In the genomic region with DNA sequence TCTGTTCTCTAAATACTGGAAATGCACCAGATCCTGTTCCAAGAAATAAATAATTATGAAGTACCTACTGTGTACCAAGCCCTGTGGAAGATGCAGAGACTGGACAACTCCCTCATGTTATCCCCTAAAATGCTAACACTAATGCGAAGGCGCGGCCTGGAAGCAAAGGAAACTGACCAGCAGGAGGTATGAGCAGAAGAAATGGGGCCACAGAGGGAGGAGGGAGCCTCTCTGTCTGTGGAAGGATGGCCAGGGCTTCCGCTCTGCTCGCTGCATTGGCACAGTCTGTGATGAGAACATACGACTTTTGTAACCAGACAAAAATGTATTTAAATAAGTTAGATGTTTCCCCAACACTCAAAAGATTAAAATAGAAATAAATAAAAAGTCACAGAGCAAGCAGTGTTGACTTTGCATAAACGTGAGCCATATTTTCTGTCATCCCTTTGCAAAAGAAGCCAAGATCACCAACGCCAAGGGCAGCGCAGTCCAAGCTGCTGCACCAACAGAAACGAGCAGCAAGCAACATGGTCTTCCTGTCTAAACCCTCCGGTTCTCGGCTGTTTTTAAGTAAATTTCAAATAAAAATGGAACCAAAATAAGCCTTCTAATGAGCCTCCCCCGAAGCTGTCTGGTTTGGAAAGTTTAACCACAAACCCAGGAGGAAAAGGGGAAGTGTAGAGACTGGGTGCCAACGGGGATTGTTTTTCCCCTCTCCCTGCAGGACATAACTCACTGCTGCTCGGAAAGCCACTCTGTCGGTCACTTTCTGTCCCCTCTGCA, we compare ENCODE assay signal across 10 mouse cellular contexts. TPM values are rescaled to one million over a fixed set of nuclear protein-coding genes. Genes with fewer than 3 reads are reported as not detected.
DNase-seq lines count a peak whose midpoint lies in the region; ATAC-seq and TF ChIP-seq lines count a peak whose summit lies in the region.
"Had no signal": no experiment of that assay in that cellular context is flagged by ENCODE, and none has a peak within 500 bp of the region (broad histone marks: within the 10 kb centered on the region; RNA-seq: fewer than 3 reads in every experiment).

No protein-coding gene starts in this region.

- no peak overlapping the region for H3K4me3 ChIP-seq in kidney, embryonic 14.5 days (ENCODE audit: low read length)
- no peak overlapping the region for H3K4me3 ChIP-seq in embryonic facial prominence, embryonic 11.5 days (ENCODE audit: low read depth, low read length)
- no peak overlapping the region for H3K4me3 ChIP-seq in liver, embryonic 14.5 days (ENCODE audit: insufficient read depth in 1 of 2, low read depth in 2 of 2, low read length in 2 of 2)
- H3K4me3 ChIP-seq in forebrain, embryonic 13.5 days, result no peak overlapping the region

- peak overlapping the region; percentile 53; the same call in 1 of the 2 replicates for H3K27ac ChIP-seq in kidney, embryonic 14.5 days (ENCODE audit: low read depth, low read length)
- H3K27ac ChIP-seq in embryonic facial prominence, embryonic 11.5 days (replicated peaks; ENCODE audit: low read depth, low read length), result 0 out of 2 replicates have a peak overlapping the region, but pooled peaks have one; percentile 8
- no peak overlapping the region for H3K27ac ChIP-seq in liver, embryonic 14.5 days
- no peak overlapping the region for H3K27ac ChIP-seq in forebrain, embryonic 13.5 days

- H3K9me3 ChIP-seq in kidney, embryonic 14.5 days (ENCODE audit: control insufficient read depth, low read length), result no peaks in the 10 kb centered on the region
- no peaks in the 10 kb centered on the region for H3K9me3 ChIP-seq in embryonic facial prominence, embryonic 11.5 days (replicated peaks; ENCODE audit: control insufficient read depth, low read length)
- no peaks in the 10 kb centered on the region for H3K9me3 ChIP-seq in liver, embryonic 14.5 days (ENCODE audit: control insufficient read depth, low read length)
- H3K9me3 ChIP-seq in forebrain, embryonic 13.5 days (replicated peaks), result no peaks in the 10 kb centered on the region

- H3K27me3 ChIP-seq in kidney, embryonic 14.5 days (ENCODE audit: control insufficient read depth, insufficient read depth, low read length), result no peaks in the 10 kb centered on the region; the same call in 1 of the 2 replicates
- H3K27me3 ChIP-seq in embryonic facial prominence, embryonic 11.5 days (ENCODE audit: control insufficient read depth, insufficient read depth, low read length), result no peaks in the 10 kb centered on the region
- H3K27me3 ChIP-seq in liver, embryonic 14.5 days (ENCODE audit: control insufficient read depth, insufficient read depth, low read length), result no peaks in the 10 kb centered on the region
- no peaks in the 10 kb centered on the region for H3K27me3 ChIP-seq in forebrain, embryonic 13.5 days
- H3K27me3 ChIP-seq: Patski had no signal

- DNase-seq in kidney, adult 18-20 months, result no peak
- peak; percentile 46 for DNase-seq in MEL-GATA-1-ER (ENCODE audit: extremely low read depth, low read depth)
- no peak for DNase-seq in embryonic facial prominence, embryonic 11.5 days (ENCODE audit: low spot score)
- no peak for DNase-seq in liver, embryonic 14.5 days (ENCODE audit: low read depth in 3 of 3, low spot score in 3 of 3)
- no peak for DNase-seq in left cerebral cortex, adult 18-20 months (ENCODE audit: low spot score in 2 of 2)
- DNase-seq in B cell, adult 2 months, result no peak

- no peak for ATAC-seq in kidney, embryonic 14.5 days (ENCODE audit: low FRiP score, low TSS enrichment)
- ATAC-seq in embryonic facial prominence, embryonic 11.5 days (replicated peaks; ENCODE audit: insufficient number of reproducible peaks, low FRiP score, low TSS enrichment, low read depth), result no peak
- ATAC-seq in liver, embryonic 14.5 days (ENCODE audit: insufficient read depth), result no peak
- no peak for ATAC-seq in forebrain, embryonic 13.5 days
- ATAC-seq: Patski had no signal

- TF ChIP-seq EP300 in liver, embryonic 14.5 days (IDR thresholded peaks at IDR 0.05; ENCODE audit: low read depth), result no peak

- no peaks in the 10 kb centered on the region for H3K36me3 ChIP-seq in kidney, embryonic 14.5 days (ENCODE audit: control insufficient read depth, insufficient read depth, low read length)
- no peaks in the 10 kb centered on the region for H3K36me3 ChIP-seq in embryonic facial prominence, embryonic 11.5 days (replicated peaks; ENCODE audit: control insufficient read depth, insufficient read depth, low read depth, low read length)
- no peaks in the 10 kb centered on the region for H3K36me3 ChIP-seq in liver, embryonic 14.5 days (replicated peaks; ENCODE audit: control insufficient read depth, insufficient read depth, low read depth)
- no peaks in the 10 kb centered on the region for H3K36me3 ChIP-seq in forebrain, embryonic 13.5 days (ENCODE audit: poor library complexity, severe bottlenecking)

- H3K9ac ChIP-seq in kidney, embryonic 14.5 days (ENCODE audit: low read depth, low read length), result peak overlapping the region; percentile 7; the same call in 1 of the 2 replicates
- no peak overlapping the region for H3K9ac ChIP-seq in embryonic facial prominence, embryonic 11.5 days (replicated peaks; ENCODE audit: low read length)
- H3K9ac ChIP-seq in liver, embryonic 14.5 days (replicated peaks), result no peak overlapping the region
- no peak overlapping the region for H3K9ac ChIP-seq in forebrain, embryonic 13.5 days

- no peak for TF ChIP-seq CTCF in liver, embryonic 14.5 days (IDR thresholded peaks at IDR 0.05; ENCODE audit: low read depth)

- H3K4me2 ChIP-seq in kidney, embryonic 14.5 days (replicated peaks; ENCODE audit: low read depth, low read length), result no peak overlapping the region
- no peak overlapping the region for H3K4me2 ChIP-seq in embryonic facial prominence, embryonic 11.5 days (ENCODE audit: low read depth, low read length)
- H3K4me2 ChIP-seq in liver, embryonic 14.5 days (ENCODE audit: low read depth), result peak overlapping the region; percentile 3
- H3K4me2 ChIP-seq in forebrain, embryonic 13.5 days, result no peak overlapping the region

- peaks cover 65% of the 10 kb centered on the region for H3K4me1 ChIP-seq in kidney, embryonic 14.5 days (ENCODE audit: control insufficient read depth, insufficient read depth, low read length)
- no peaks in the 10 kb centered on the region; the same call in 1 of the 2 replicates for H3K4me1 ChIP-seq in embryonic facial prominence, embryonic 11.5 days (ENCODE audit: control insufficient read depth, insufficient read depth, low read length)
- H3K4me1 ChIP-seq in liver, embryonic 14.5 days (replicated peaks; ENCODE audit: control insufficient read depth in 2 of 2, insufficient read depth in 2 of 2, low read length in 1 of 2), result peaks cover 8 to 43% of the 10 kb centered on the region in 2 experiments
- H3K4me1 ChIP-seq in forebrain, embryonic 13.5 days, result no peaks in the 10 kb centered on the region

- 49% methylated on average over 16 of the region's 16 CpGs for WGBS in kidney, embryonic 14.5 days
- 72% methylated on average over 16 of the region's 16 CpGs for WGBS in embryonic facial prominence, embryonic 11.5 days
- WGBS in liver, embryonic 14.5 days (ENCODE audit: insufficient replicate concordance), result 40% methylated on average over 16 of the region's 16 CpGs
- WGBS in forebrain, embryonic 13.5 days, result 79% methylated on average over 16 of the region's 16 CpGs

RNA-seq across cellular contexts. Expression of gene Ggta1, which starts 18.9 kb away (rescaled TPM):
- polyA plus RNA-seq in kidney, embryonic 14.5 days (2014; fragmentation: Nextera tagmentation; extraction: Ambion mirVana), result 10.3 and 21.5 TPM in 2 replicates
- polyA plus RNA-seq in embryonic facial prominence, embryonic 11.5 days (2014; fragmentation: Nextera tagmentation; extraction: Ambion mirVana), result 7.5 and 7.9 TPM in 2 replicates
- 4.4 and 6.3 TPM in 2 replicates for polyA plus RNA-seq in liver, embryonic 14.5 days (2012; rRNA removed)
- polyA plus RNA-seq in liver, embryonic 14.5 days (2014; fragmentation: Nextera tagmentation; extraction: Ambion mirVana), result 7.0 and 7.6 TPM in 2 replicates
- total RNA-seq in left cerebral cortex, adult 18-20 months (2021), result 1 to 10 TPM; 3.3 to 3.6 TPM
- 4.1 and 4.7 TPM in 2 replicates for polyA plus RNA-seq in forebrain, embryonic 13.5 days (2015; fragmentation: Nextera tagmentation; extraction: Ambion mirVana)

RNA-seq across cellular contexts. Expression of gene 4930402F06Rik, which starts 47.2 kb away (rescaled TPM):
- not detected in 2 replicates for polyA plus RNA-seq in kidney, embryonic 14.5 days (2014; fragmentation: Nextera tagmentation; extraction: Ambion mirVana)
- polyA plus RNA-seq in embryonic facial prominence, embryonic 11.5 days (2014; fragmentation: Nextera tagmentation; extraction: Ambion mirVana), result not detected in 2 replicates
- polyA plus RNA-seq in liver, embryonic 14.5 days (2012; rRNA removed), result not detected in 2 replicates
- not detected in 2 replicates for polyA plus RNA-seq in liver, embryonic 14.5 days (2014; fragmentation: Nextera tagmentation; extraction: Ambion mirVana)
- total RNA-seq in left cerebral cortex, adult 18-20 months (2021), result not detected
- polyA plus RNA-seq in forebrain, embryonic 13.5 days (2015; fragmentation: Nextera tagmentation; extraction: Ambion mirVana), result not detected in 2 replicates
- total RNA-seq: layer of hippocampus, postnatal 14 days had no signal
- polyA plus RNA-seq: Patski had no signal

Comparison
In these comparisons a context has a peak if more than half of its experiments do, and no peak if none do; other contexts are left out.
1. H3K27ac ChIP-seq: peak in kidney, embryonic 14.5 days (single experiment) and embryonic facial prominence, embryonic 11.5 days (single experiment); none in liver, embryonic 14.5 days (single experiment) and forebrain, embryonic 13.5 days (single experiment).